Mouse (Mus musculus) cortical plate, adult 2 months (tissue): ENCODE results near the gene Cep83.

Experiments
- CTCF ChIP-seq: fragments of 200-500 bp; IDR thresholded peaks from 2 replicates; pipeline ENCODE4 v1.5.1; 2011; ENCODE audit warnings: mild to moderate bottlenecking, control low read depth, low read length; ENCODE audit not compliant: insufficient read depth; ENCODE audit errors: extremely low read depth
- POLR2A ChIP-seq: fragments of 200-500 bp; IDR thresholded peaks from 2 replicates; pipeline ENCODE4 v1.6.1; 2011; ENCODE audit warnings: mild to moderate bottlenecking, low read length, control low read depth; ENCODE audit not compliant: insufficient read depth; ENCODE audit errors: extremely low read depth

DNA sequence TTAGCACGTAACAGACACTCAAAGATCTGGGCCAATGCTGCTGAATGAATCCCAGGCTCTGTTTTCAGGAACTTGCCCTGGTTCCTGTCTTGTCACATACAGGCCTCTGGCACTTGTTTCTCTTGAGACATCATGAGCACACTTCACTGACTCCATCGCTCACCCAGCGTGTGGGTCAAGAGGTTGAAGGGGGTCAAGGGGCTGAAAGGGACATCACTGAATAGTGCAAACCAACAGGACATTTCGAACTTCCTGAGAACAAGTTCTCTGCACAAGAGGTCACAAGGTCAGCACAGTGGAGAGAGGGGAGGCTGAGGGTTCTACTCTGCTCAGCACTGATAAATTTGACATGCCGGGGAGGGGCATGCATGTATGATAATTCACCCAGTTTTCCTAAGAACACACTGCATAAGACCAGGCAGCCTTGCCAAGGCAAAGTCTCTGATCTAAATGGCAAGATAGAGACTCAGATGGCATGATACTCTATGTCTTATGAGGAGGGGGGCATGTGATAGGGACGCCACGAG is 121.6 kb downstream of the Cep83 start:
- TF ChIP-seq POLR2A (no peak), CTCF (no peak)
